Mouse (Mus musculus) stomach, embryonic 14.5 days (tissue): ENCODE results near the gene Slc7a8. TPM values are rescaled to one million over a fixed set of nuclear protein-coding genes. Genes with fewer than 3 reads are reported as not detected.

ENCODE experiments used
- ATAC-seq: fragments of 200-750 bp; cut with Nextera tagmentation; 2 replicates; pipeline ENCODE4 v1.8.0; 2017; ENCODE audit warnings: low read depth, moderate TSS enrichment; ENCODE audit not compliant: insufficient number of reproducible peaks, insufficient read depth, low FRiP score
- H3K27ac ChIP-seq: fragments of 300-500 bp; sonication (generic); 2 replicates; pipeline ENCODE4 v1.5.1; 2014; ENCODE audit warnings: mild to moderate bottlenecking, low read length, moderate library complexity, mixed read lengths
- H3K27me3 ChIP-seq: fragments of 300-500 bp; sonication (generic); 2 replicates; pipeline ENCODE4 v1.6.1; 2014; ENCODE audit warnings: low read length, control low read depth, mixed read lengths; ENCODE audit not compliant: control insufficient read depth, insufficient read depth
- H3K36me3 ChIP-seq: fragments of 300-500 bp; sonication (generic); 2 replicates; pipeline ENCODE4 v1.6.1; 2014; ENCODE audit warnings: mild to moderate bottlenecking, control low read depth, low read length, moderate library complexity, mixed read lengths; ENCODE audit not compliant: control insufficient read depth, insufficient read depth
- H3K4me1 ChIP-seq: fragments of 300-500 bp; sonication (generic); 2 replicates; pipeline ENCODE4 v1.6.1; 2014; ENCODE audit warnings: low read length, control low read depth, mixed read lengths; ENCODE audit not compliant: control insufficient read depth, insufficient read depth
- H3K4me2 ChIP-seq: fragments of 300-500 bp; sonication (generic); replicated peaks from 2 replicates; pipeline ENCODE4 v1.6.1; 2014; ENCODE audit warnings: low read depth, low read length, control low read depth
- H3K4me3 ChIP-seq: fragments of 300-500 bp; sonication (generic); 2 replicates; pipeline ENCODE4 v1.5.1; 2014; ENCODE audit warnings: low read depth, low read length, control low read depth
- H3K9ac ChIP-seq: fragments of 300-500 bp; sonication (generic); replicated peaks from 2 replicates; pipeline ENCODE4 v1.6.1; 2014; ENCODE audit warnings: low read depth, mild to moderate bottlenecking, control low read depth, low read length, moderate library complexity, mixed read lengths
- H3K9me3 ChIP-seq: fragments of 300-500 bp; sonication (generic); 2 replicates; pipeline ENCODE4 v1.6.1; 2016; ENCODE audit warnings: low read depth, low read length, control low read depth; ENCODE audit not compliant: control insufficient read depth
- WGBS: fragments of 180-500 bp; shearing (Covaris S2); extraction: QIAGEN DNeasy Blood & Tissue Kit; methylation state at CpG from one replicate; pipeline ENCODE4 v1.1.7; 2014; 5-methylcytosine and 5-hydroxymethylcytosine counted together
- polyA plus RNA-seq: library from polyadenylated mRNA; unstranded; fragments of >200 nt; fragmentation: Nextera tagmentation; extraction: Ambion mirVana; gene quantifications from 2 replicates; pipeline ENCODE4 v1.2.1, GENCODE M21; 2014

Slc7a8 gene
- polyA plus RNA-seq, 1 experiment from 2014 or later: 5.4 TPM

GRCm38 (mm10) chr14:54674317-54674716 is 107.4 kb downstream of the Slc7a8 start:
- WGBS: 69% methylated on average over 2 of the region's 2 CpGs
- Histone ChIP-seq H3K27ac (no peak overlapping the region), H3K36me3 (peaks cover 73% of the 10 kb centered on the region), H3K4me1 (no peaks in the 10 kb centered on the region), H3K9ac (no peak overlapping the region), H3K27me3 (no peaks in the 10 kb centered on the region), H3K9me3 (no peaks in the 10 kb centered on the region), H3K4me3 (no peak overlapping the region), H3K4me2 (no peak overlapping the region)
- ATAC-seq: no peak

Other genes starting within 250 kb of the Slc7a8 start
- gene Haus4, start 227.3 kb downstream of the Slc7a8 start, polyA plus RNA-seq: 48.2 and 52.5 TPM in 2 replicates
- 26.2 and 30.3 TPM in 2 replicates for gene Ajuba, start 204.4 kb downstream of the Slc7a8 start, polyA plus RNA-seq
- gene 4931414P19Rik, start 176.0 kb downstream of the Slc7a8 start, polyA plus RNA-seq: 7.9 and 8.3 TPM in 2 replicates
- gene Psmb5, start 163.9 kb downstream of the Slc7a8 start, polyA plus RNA-seq: 355 and 361 TPM in 2 replicates
- gene Psmb11, start 160.5 kb downstream of the Slc7a8 start, polyA plus RNA-seq: 0.06 TPM in 1 of 2 replicates, not detected in the other
- gene Gm17606, start 141.0 kb downstream of the Slc7a8 start, polyA plus RNA-seq: not detected in 2 replicates
- gene Cdh24, start 140.6 kb downstream of the Slc7a8 start, polyA plus RNA-seq: 4.5 and 5.1 TPM in 2 replicates
- 82.9 and 88.9 TPM in 2 replicates for gene 1700123O20Rik, start 95.7 kb downstream of the Slc7a8 start, polyA plus RNA-seq
- gene Acin1, start 95.0 kb downstream of the Slc7a8 start, polyA plus RNA-seq: 145 and 147 TPM in 2 replicates
- 0.17 and 0.24 TPM in 2 replicates for gene Gm29776, start 83.1 kb downstream of the Slc7a8 start, polyA plus RNA-seq
- gene Cebpe, start 69.8 kb downstream of the Slc7a8 start, polyA plus RNA-seq: 0.69 TPM in 1 of 2 replicates, not detected in the other
- gene Rnf212b, start 32.2 kb upstream of the Slc7a8 start, polyA plus RNA-seq: not detected in 2 replicates
- 7.9 and 9.2 TPM in 2 replicates for gene Homez, start 89.0 kb upstream of the Slc7a8 start, polyA plus RNA-seq
- gene Ppp1r3e, start 95.6 kb upstream of the Slc7a8 start, polyA plus RNA-seq: 2.8 and 2.9 TPM in 2 replicates
- 6.1 and 6.2 TPM in 2 replicates for gene Bcl2l2, start 101.4 kb upstream of the Slc7a8 start, polyA plus RNA-seq
- not detected in 2 replicates for gene Gm20521, start 101.5 kb upstream of the Slc7a8 start, polyA plus RNA-seq
- gene Pabpn1, start 110.6 kb upstream of the Slc7a8 start, polyA plus RNA-seq: 136 and 152 TPM in 2 replicates
- 44.9 and 51.3 TPM in 2 replicates for gene Slc22a17, start 131.2 kb upstream of the Slc7a8 start, polyA plus RNA-seq
- 40.1 and 41.0 TPM in 2 replicates for gene Efs, start 144.2 kb upstream of the Slc7a8 start, polyA plus RNA-seq
- 0.32 TPM in 1 of 2 replicates, not detected in the other for gene Il25, start 150.7 kb upstream of the Slc7a8 start, polyA plus RNA-seq
- 7.1 and 8.5 TPM in 2 replicates for gene Cmtm5, start 154.3 kb upstream of the Slc7a8 start, polyA plus RNA-seq
- gene Myh6, start 185.0 kb upstream of the Slc7a8 start, polyA plus RNA-seq: 0.75 and 1.00 TPM in 2 replicates
- gene Gm17428, start 195.0 kb upstream of the Slc7a8 start, polyA plus RNA-seq: not detected in 2 replicates
- 5.9 and 7.7 TPM in 2 replicates for gene Myh7, start 212.7 kb upstream of the Slc7a8 start, polyA plus RNA-seq
- 66.4 and 75.7 TPM in 2 replicates for gene Ngdn, start 233.5 kb upstream of the Slc7a8 start, polyA plus RNA-seq